Mouse (Mus musculus): ENCODE results near the gene Pfkp. TPM values are rescaled to one million over a fixed set of nuclear protein-coding genes. Genes with fewer than 3 reads are reported as not detected.

The Pfkp gene
- polyA plus RNA-seq, 1 experiment from 2014 or later = 39.8 TPM

- H3K27ac ChIP-seq = no peak overlapping the region
- H3K9me3 ChIP-seq = no peaks in the 10 kb centered on the region
- no peaks in the 10 kb centered on the region for H3K4me1 ChIP-seq
- 70% methylated on average over 1 of the region's 1 CpGs for WGBS
- H3K4me2 ChIP-seq = no peak overlapping the region
- ATAC-seq (ENCODE audit: insufficient read depth, low FRiP score, low read depth) = no peak
- H3K27me3 ChIP-seq (replicated peaks) = no peaks in the 10 kb centered on the region
- no peak overlapping the region for H3K9ac ChIP-seq
- no peak overlapping the region for H3K4me3 ChIP-seq (replicated peaks)
- H3K36me3 ChIP-seq = no peaks in the 10 kb centered on the region
These were observed 115.9 kb downstream of the Pfkp start for GRCm38 (mm10) chr13:6532683-6533082.

Other genes starting within 250 kb of the Pfkp start
- 70.4 and 75.0 TPM in 2 replicates for gene Pitrm1, start 100.6 kb downstream of the Pfkp start, polyA plus RNA-seq (2015; fragmentation: Nextera tagmentation; extraction: Ambion mirVana)

Data from stomach, embryonic 15.5 days (tissue).